Mouse (Mus musculus): ENCODE data around the gene Ubxn11.

Ubxn11 gene

GRCm38 (mm10) chr4:134090521-134091224 lies 11.7 kb upstream of the Ubxn11 start:
- no peak for DNase-seq (ENCODE audit: low read depth, low spot score)

- DNase-seq (ENCODE audit: low read depth, low spot score), result no peak
Measured at GRCm38 (mm10) chr4:134091225-134091529, 11.2 kb upstream of the Ubxn11 start.

- DNase-seq (ENCODE audit: low read depth, low spot score), result no peak
Measured at GRCm38 (mm10) chr4:134092382-134093288, 9.7 kb upstream of the Ubxn11 start.

GRCm38 (mm10) chr4:134094004-134094564 lies 8.3 kb upstream of the Ubxn11 start:
- DNase-seq (ENCODE audit: low read depth, low spot score), result no peak

- no peak for DNase-seq (ENCODE audit: low read depth, low spot score)
Measured at GRCm38 (mm10) chr4:134094923-134095547, 7.3 kb upstream of the Ubxn11 start, which contains the start of gene Cd52. Gene Cd52 (minus strand): TSS chr4:134095082.

GRCm38 (mm10) chr4:134096120-134096519 lies 6.2 kb upstream of the Ubxn11 start:
- DNase-seq (ENCODE audit: low read depth, low spot score), result no peak

- DNase-seq (ENCODE audit: low read depth, low spot score), result no peak
Measured at GRCm38 (mm10) chr4:134097015-134097608, 5.3 kb upstream of the Ubxn11 start.

GRCm38 (mm10) chr4:134098628-134099027 lies 3.7 kb upstream of the Ubxn11 start:
- DNase-seq (ENCODE audit: low read depth, low spot score), result no peak

- no peak for DNase-seq (ENCODE audit: low read depth, low spot score)
Measured at GRCm38 (mm10) chr4:134100245-134100644, 2.1 kb upstream of the Ubxn11 start.

GRCm38 (mm10) chr4:134102742-134103119 lies 361 bp downstream of the Ubxn11 start:
- no peak for DNase-seq (ENCODE audit: low read depth, low spot score)

- DNase-seq (ENCODE audit: low read depth, low spot score), result no peak
Measured at GRCm38 (mm10) chr4:134106105-134106504, 3.7 kb downstream of the Ubxn11 start.

- no peak for DNase-seq (ENCODE audit: low read depth, low spot score)
Measured at GRCm38 (mm10) chr4:134107730-134108129, 5.4 kb downstream of the Ubxn11 start.

GRCm38 (mm10) chr4:134108196-134108595 lies 5.8 kb downstream of the Ubxn11 start:
- DNase-seq (ENCODE audit: low read depth, low spot score), result no peak

- no peak for DNase-seq (ENCODE audit: low read depth, low spot score)
Measured at GRCm38 (mm10) chr4:134110653-134111052, 8.3 kb downstream of the Ubxn11 start.

GRCm38 (mm10) chr4:134112403-134112802 lies 10.0 kb downstream of the Ubxn11 start:
- no peak for DNase-seq (ENCODE audit: low read depth, low spot score)

GRCm38 (mm10) chr4:134113356-134113994 lies 11.1 kb downstream of the Ubxn11 start:
- DNase-seq (ENCODE audit: low read depth, low spot score), result no peak

GRCm38 (mm10) chr4:134114038-134114437 lies 11.7 kb downstream of the Ubxn11 start:
- DNase-seq (ENCODE audit: low read depth, low spot score), result no peak

- no peak for DNase-seq (ENCODE audit: low read depth, low spot score)
Measured at GRCm38 (mm10) chr4:134115215-134116144, 13.1 kb downstream of the Ubxn11 start.

- no peak for DNase-seq (ENCODE audit: low read depth, low spot score)
Measured at GRCm38 (mm10) chr4:134116501-134116900, 14.1 kb downstream of the Ubxn11 start.

- no peak for DNase-seq (ENCODE audit: low read depth, low spot score)
Measured at GRCm38 (mm10) chr4:134117012-134117411, 14.6 kb downstream of the Ubxn11 start.

Data from brain, embryonic 18.5 days (tissue).